Mouse (Mus musculus) MEL (cell line): ENCODE measurements at regions not wholly inside any gene's neighbourhood (a gene's known extent, or its start where the extent isn't known, plus 50 kb on each side); places are given as distances from the start of the nearest gene placed in this dataset.

Experiments used
- DNase-seq: peaks from one replicate; pipeline ENCODE4 v3.0.0; 2011; ENCODE audit warnings: low read depth, low spot score
- H3K27ac ChIP-seq: 2 replicates; pipeline ENCODE4 v1.5.1; 2012; ENCODE audit warnings: low read depth, mild to moderate bottlenecking, control low read depth, low read length, moderate library complexity; ENCODE audit not compliant: control insufficient read depth
- H3K27me3 ChIP-seq, 2 experiments: fragments of 150-350 bp in 1 of 2; sonication (generic) in 1 of 2; 2 replicates each; pipeline ENCODE4 v1.6.1; 2012; ENCODE audit warnings: low read length in 2 of 2, mild to moderate bottlenecking in 2 of 2, improper control_type of control experiment in 1 of 2, moderate library complexity in 1 of 2; ENCODE audit not compliant: insufficient read depth in 2 of 2, control insufficient read depth in 1 of 2
- H3K36me3 ChIP-seq, 2 experiments: 2 replicates each; pipeline ENCODE4 v1.6.1; 2012 to 2014; ENCODE audit warnings: low read length in 2 of 2, improper control_type of control experiment in 1 of 2, inconsistent platforms in 1 of 2, mild to moderate bottlenecking in 1 of 2; ENCODE audit not compliant: insufficient read depth in 2 of 2, control insufficient read depth in 1 of 2
- H3K4me1 ChIP-seq, 2 experiments: fragments of 150-350 bp in 1 of 2; sonication (generic) in 1 of 2; 2 replicates each; pipeline ENCODE4 v1.6.1; 2012; ENCODE audit warnings: low read length in 2 of 2, improper control_type of control experiment in 1 of 2, mild to moderate bottlenecking in 1 of 2; ENCODE audit not compliant: insufficient read depth in 2 of 2, control insufficient read depth in 1 of 2
- H3K4me3 ChIP-seq, 2 experiments: fragments of 150-350 bp in 1 of 2; sonication (generic) in 1 of 2; 2 replicates each; pipeline ENCODE4 v1.5.1; 2012; ENCODE audit warnings: low read depth in 2 of 2, low read length in 2 of 2, mild to moderate bottlenecking in 2 of 2, moderate library complexity in 2 of 2, control low read depth in 1 of 2, improper control_type of control experiment in 1 of 2; ENCODE audit not compliant: control insufficient read depth in 1 of 2, insufficient read depth in 1 of 2
- H3K79me2 ChIP-seq: 2 replicates; pipeline ENCODE4 v1.6.1; 2012; ENCODE audit warnings: mild to moderate bottlenecking, low read length, moderate library complexity; ENCODE audit not compliant: control insufficient read depth, poor library complexity, insufficient read depth
- H3K9ac ChIP-seq: 2 replicates; pipeline ENCODE4 v1.6.1; 2012; ENCODE audit warnings: low read depth, mild to moderate bottlenecking, control low read depth, low read length, moderate library complexity; ENCODE audit not compliant: control insufficient read depth, poor library complexity, severe bottlenecking
- H3K9me3 ChIP-seq: fragments of 150-350 bp; sonication (generic); replicated peaks from 2 replicates; pipeline ENCODE4 v1.6.1; 2012; ENCODE audit warnings: mild to moderate bottlenecking, low read length, improper control_type of control experiment, moderate library complexity; ENCODE audit not compliant: insufficient read depth
- CTCF ChIP-seq, 3 experiments: IDR thresholded peaks in 2 of 3; conservative IDR thresholded peaks in 1 of 3; 2 replicates each; pipeline ENCODE4 v1.5.1; 2011 to 2012; ENCODE audit warnings: low read length in 3 of 3, low read depth in 2 of 3, mild to moderate bottlenecking in 2 of 3, improper control_type of control experiment in 1 of 3, inconsistent platforms in 1 of 3, mixed read lengths in 1 of 3, moderate library complexity in 1 of 3; ENCODE audit not compliant: control insufficient read depth in 1 of 3, insufficient read depth in 1 of 3, poor library complexity in 1 of 3, severe bottlenecking in 1 of 3
- GABPA ChIP-seq: IDR thresholded peaks from 2 replicates; pipeline ENCODE4 v1.6.1; 2012; ENCODE audit warnings: low read depth, mild to moderate bottlenecking, inconsistent platforms, low read length, improper control_type of control experiment, moderate library complexity
- GATA1 ChIP-seq: IDR thresholded peaks from 2 replicates; pipeline ENCODE4 v1.6.1; 2011; ENCODE audit warnings: low read depth, low read length, improper control_type of control experiment
- HCFC1 ChIP-seq: IDR thresholded peaks from 2 replicates; pipeline ENCODE4 v1.6.1; 2012; ENCODE audit warnings: low read depth, mild to moderate bottlenecking, inconsistent platforms, low read length, improper control_type of control experiment, moderate library complexity
- MEF2A ChIP-seq: IDR thresholded peaks from 2 replicates; pipeline ENCODE4 v1.6.1; 2014; ENCODE audit warnings: low read depth, mild to moderate bottlenecking, inconsistent platforms, low read length, improper control_type of control experiment; ENCODE audit not compliant: poor library complexity, insufficient replicate concordance, severe bottlenecking; ENCODE audit errors: extremely low read depth
- MXI1 ChIP-seq: IDR thresholded peaks from 2 replicates; pipeline ENCODE4 v1.6.1; 2011; ENCODE audit warnings: mild to moderate bottlenecking, low read depth, low read length, improper control_type of control experiment
- MYB ChIP-seq: IDR thresholded peaks from 2 replicates; pipeline ENCODE4 v1.6.1; 2011; ENCODE audit warnings: mild to moderate bottlenecking, low read depth, low read length, improper control_type of control experiment
- MYC ChIP-seq: IDR thresholded peaks from 2 replicates; pipeline ENCODE4 v1.6.1; 2011; ENCODE audit warnings: low read depth, mild to moderate bottlenecking, low read length, improper control_type of control experiment, moderate library complexity
- NRF1 ChIP-seq: IDR thresholded peaks from 2 replicates; pipeline ENCODE4 v1.6.1; 2014; ENCODE audit warnings: low read depth, mild to moderate bottlenecking, inconsistent platforms, low read length, improper control_type of control experiment, moderate library complexity; ENCODE audit not compliant: poor library complexity, insufficient read depth, severe bottlenecking
- POLR2AphosphoS5 ChIP-seq: IDR thresholded peaks from 2 replicates; pipeline ENCODE4 v1.6.1; 2012; ENCODE audit warnings: low read depth, borderline replicate concordance, mild to moderate bottlenecking, inconsistent platforms, low read length, moderate library complexity, mixed read lengths
- RCOR1 ChIP-seq: IDR thresholded peaks from 2 replicates; pipeline ENCODE4 v1.6.1; 2012; ENCODE audit warnings: low read depth, mild to moderate bottlenecking, inconsistent platforms, low read length, improper control_type of control experiment
- SIN3A ChIP-seq: IDR thresholded peaks from 2 replicates; pipeline ENCODE4 v1.6.1; 2012; ENCODE audit warnings: low read length, improper control_type of control experiment, inconsistent platforms
- SMC3 ChIP-seq: IDR thresholded peaks from 2 replicates; pipeline ENCODE4 v1.6.1; 2011; ENCODE audit warnings: low read depth, low read length, improper control_type of control experiment
- TAL1 ChIP-seq: IDR thresholded peaks from 2 replicates; pipeline ENCODE4 v1.6.1; 2012; ENCODE audit warnings: mild to moderate bottlenecking, inconsistent platforms, low read length, moderate library complexity, mixed read lengths
- UBTF ChIP-seq: IDR thresholded peaks from 2 replicates; pipeline ENCODE4 v1.6.1; 2012; ENCODE audit warnings: low read depth, mild to moderate bottlenecking, inconsistent platforms, low read length, improper control_type of control experiment, moderate library complexity, borderline replicate concordance; ENCODE audit not compliant: insufficient read depth
- ZC3H11A ChIP-seq: IDR thresholded peaks from 2 replicates; pipeline ENCODE4 v1.6.1; 2012; ENCODE audit warnings: low read depth, mild to moderate bottlenecking, inconsistent platforms, low read length, improper control_type of control experiment
- ZKSCAN1 ChIP-seq: IDR thresholded peaks from 2 replicates; pipeline ENCODE4 v1.6.1; 2012; ENCODE audit warnings: low read depth, mild to moderate bottlenecking, inconsistent platforms, low read length, improper control_type of control experiment, moderate library complexity

- no peak overlapping the region for H3K27ac ChIP-seq
- H3K9me3 ChIP-seq, result no peaks in the 10 kb centered on the region
- no peaks in the 10 kb centered on the region for H3K36me3 ChIP-seq
- H3K9ac ChIP-seq, result no peak overlapping the region
- no peaks in the 10 kb centered on the region for H3K27me3 ChIP-seq
- no peak for DNase-seq
- no peaks in the 10 kb centered on the region for H3K79me2 ChIP-seq
- H3K4me1 ChIP-seq, result no peaks in the 10 kb centered on the region
- no peak overlapping the region for H3K4me3 ChIP-seq
- TF ChIP-seq GABPA, result no peak
- TF ChIP-seq MYB, result no peak
- no peak for TF ChIP-seq NRF1
- no peak for TF ChIP-seq RCOR1
- TF ChIP-seq HCFC1, result no peak
- TF ChIP-seq MEF2A, result no peak
- TF ChIP-seq GATA1, result no peak
- no peak for TF ChIP-seq ZKSCAN1
- no peak for TF ChIP-seq SMC3
- TF ChIP-seq POLR2AphosphoS5, result no peak
- no peak for TF ChIP-seq UBTF
- TF ChIP-seq MXI1, result no peak
- no peak for TF ChIP-seq TAL1
These were observed 85.2 kb upstream of the Rgs17 start for GRCm38 (mm10) chr10:6007238-6007972.

DNA sequence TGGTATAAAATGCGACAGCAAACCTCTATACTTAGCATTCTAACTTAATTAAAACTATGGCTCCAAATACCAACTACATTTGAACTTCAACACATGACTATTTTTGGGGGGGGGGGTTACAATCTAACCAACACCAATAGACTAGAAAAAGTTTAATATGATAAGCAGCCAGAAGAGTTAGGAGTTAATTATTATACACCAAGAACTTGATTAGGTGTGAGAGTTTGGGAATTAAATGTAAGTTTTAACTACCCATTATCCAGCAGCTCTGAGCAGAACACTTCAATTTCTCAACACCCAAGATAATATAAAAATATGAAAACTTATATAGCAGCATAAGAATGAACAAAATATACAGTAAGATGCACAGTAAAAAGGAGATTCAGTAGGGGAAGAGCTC, 59.2 kb upstream of the Rgs17 start:
- no peaks in the 10 kb centered on the region for H3K79me2 ChIP-seq
- no peaks in the 10 kb centered on the region for H3K4me1 ChIP-seq
- no peak overlapping the region for H3K27ac ChIP-seq
- no peak for DNase-seq
- H3K4me3 ChIP-seq, result no peak overlapping the region
- no peaks in the 10 kb centered on the region for H3K36me3 ChIP-seq
- H3K9me3 ChIP-seq, result no peaks in the 10 kb centered on the region
- no peak overlapping the region for H3K9ac ChIP-seq
- TF ChIP-seq HCFC1 (no peak), ZC3H11A (no peak), NRF1 (no peak), GABPA (no peak), MYC (no peak), SIN3A (no peak), CTCF (IDR thresholded peaks at IDR 0.05 in 2 of 3, conservative IDR thresholded peaks at IDR 0.05 in 1 of 3; ENCODE audit: control insufficient read depth in 1 of 3, insufficient read depth in 1 of 3, low read depth in 2 of 3, low read length in 3 of 3, poor library complexity in 1 of 3, severe bottlenecking in 1 of 3) (no peak)
- H3K27me3 ChIP-seq, result no peaks in the 10 kb centered on the region
